Comparison of ENCODE assay signal across 20 mouse cellular contexts in genomic region chr1:47339718-47340439, GRCm38 (mm10).
"Had no signal": no experiment of that assay in that cellular context is flagged by ENCODE, and none has a peak within 500 bp of the region (broad histone marks: within the 10 kb centered on the region; RNA-seq: fewer than 3 reads in every experiment).

No protein-coding gene starts in this region.

- DNase-seq: kidney, adult 18-20 months; kidney, postnatal 25 days; layer of hippocampus, adult 9-11 months; liver; lung, adult 2 months; lung, postnatal 36 days; thymus, adult 18-20 months; thymus, postnatal 36 days had no signal

- H3K27ac ChIP-seq: kidney, postnatal 0 days; layer of hippocampus, adult 2 months; limb, embryonic 10.5 days; limb, embryonic 13.5 days; liver, embryonic 12.5 days; liver, embryonic 15.5 days; midbrain, embryonic 10.5 days; midbrain, embryonic 13.5 days; neural tube, embryonic 13.5 days had no signal

- H3K27me3 ChIP-seq: limb, embryonic 13.5 days; liver, embryonic 12.5 days; liver, embryonic 15.5 days; megakaryocyte, embryonic 14.5 days; midbrain, embryonic 13.5 days; neural tube, embryonic 13.5 days had no signal

- H3K4me2 ChIP-seq: limb, embryonic 13.5 days; liver, embryonic 12.5 days; liver, embryonic 15.5 days; midbrain, embryonic 13.5 days; neural tube, embryonic 13.5 days had no signal

- H3K4me1 ChIP-seq: limb, embryonic 10.5 days; limb, embryonic 13.5 days; liver, embryonic 12.5 days; liver, embryonic 15.5 days; megakaryocyte, embryonic 14.5 days; midbrain, embryonic 10.5 days; midbrain, embryonic 13.5 days; neural tube, embryonic 13.5 days had no signal

- H3K9me3 ChIP-seq: limb, embryonic 10.5 days; limb, embryonic 13.5 days; liver, embryonic 12.5 days; liver, embryonic 15.5 days; megakaryocyte, embryonic 14.5 days; midbrain, embryonic 10.5 days; midbrain, embryonic 13.5 days; neural tube, embryonic 13.5 days had no signal

- ATAC-seq: liver, embryonic 12.5 days; midbrain, embryonic 13.5 days; midbrain, embryonic 16.5 days had no signal

- H3K36me3 ChIP-seq: limb, embryonic 10.5 days; limb, embryonic 13.5 days; liver, embryonic 12.5 days; liver, embryonic 15.5 days; midbrain, embryonic 10.5 days; midbrain, embryonic 13.5 days; neural tube, embryonic 13.5 days had no signal

- H3K9ac ChIP-seq: limb, embryonic 13.5 days; liver, embryonic 12.5 days; liver, embryonic 15.5 days; midbrain, embryonic 13.5 days; neural tube, embryonic 13.5 days had no signal

- H3K4me3 ChIP-seq: layer of hippocampus, adult 2 months; limb, embryonic 10.5 days; limb, embryonic 13.5 days; liver, embryonic 12.5 days; liver, embryonic 15.5 days; megakaryocyte, embryonic 14.5 days; midbrain, embryonic 10.5 days; midbrain, embryonic 13.5 days; myocyte; neural tube, embryonic 13.5 days had no signal
